Mouse (Mus musculus) adrenal gland, postnatal 4 days (tissue): Measurements from ENCODE around the gene Ap5s1. TPM values are rescaled to one million over a fixed set of nuclear protein-coding genes. Genes with fewer than 3 reads are reported as not detected.
"Not testable (repeated sequence)": the region's sequence is repeated elsewhere in the genome, so short reads cannot be mapped to it uniquely, and the experiment has no call there.

Experiments
- DNase-seq, 2 experiments: peaks; one replicate each; pipeline ENCODE4 v3.0.0; 2021 to 2022; ENCODE audit warnings: low spot score in 2 of 2, mixed read lengths in 2 of 2
- total RNA-seq, 2 experiments: library from RNA; stranded (reverse); gene quantifications; 2 replicates each; pipeline ENCODE4 v1.2.3; 2021

The Ap5s1 gene
- total RNA-seq, 2 experiments from 2014 or later, result 23.9 to 24.8 TPM

DNA sequence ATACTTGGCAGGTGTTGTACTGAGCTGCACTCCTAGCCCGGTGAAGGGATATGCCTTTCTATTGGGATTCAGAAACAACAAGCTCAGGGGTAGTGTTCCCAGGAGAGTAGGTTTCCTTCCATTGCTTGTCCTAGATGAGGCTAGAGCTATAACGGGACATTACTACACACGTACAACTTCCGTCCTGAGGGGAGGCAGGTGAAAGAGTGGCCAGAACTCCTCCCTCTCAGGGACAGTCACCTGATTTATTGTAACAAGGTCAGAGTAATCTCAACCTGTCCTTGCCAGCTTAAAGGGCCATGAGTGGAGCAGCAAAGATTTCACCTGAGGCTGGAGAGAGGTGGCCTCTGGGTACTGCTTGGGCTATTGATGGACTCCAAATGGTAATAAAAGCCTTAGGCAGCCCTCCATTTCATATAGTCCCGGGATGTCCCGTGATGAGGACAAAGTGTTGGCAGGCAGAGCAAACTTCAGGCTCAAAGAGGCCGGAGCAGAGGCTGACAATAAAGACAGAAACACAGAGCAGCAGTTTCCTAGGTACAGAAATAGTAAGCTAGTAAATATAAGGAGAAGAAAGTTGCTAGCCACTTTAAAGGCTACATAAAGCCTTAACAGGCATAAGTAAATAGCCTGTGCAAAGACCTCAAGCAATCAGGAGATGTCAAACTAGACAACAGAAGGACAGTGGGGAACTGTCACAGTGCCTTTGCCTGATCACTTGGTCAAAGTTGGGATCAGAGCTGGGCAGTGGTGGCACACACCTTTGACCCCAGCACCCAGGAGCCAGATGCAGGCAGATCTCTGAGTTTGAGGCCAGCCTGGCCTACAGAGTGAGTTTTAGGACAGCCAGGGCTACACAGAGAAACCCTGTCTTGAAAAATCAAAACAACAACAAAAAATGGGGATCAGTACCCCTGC lies 9.3 kb downstream of the Ap5s1 start:
- no peak for DNase-seq

DNA sequence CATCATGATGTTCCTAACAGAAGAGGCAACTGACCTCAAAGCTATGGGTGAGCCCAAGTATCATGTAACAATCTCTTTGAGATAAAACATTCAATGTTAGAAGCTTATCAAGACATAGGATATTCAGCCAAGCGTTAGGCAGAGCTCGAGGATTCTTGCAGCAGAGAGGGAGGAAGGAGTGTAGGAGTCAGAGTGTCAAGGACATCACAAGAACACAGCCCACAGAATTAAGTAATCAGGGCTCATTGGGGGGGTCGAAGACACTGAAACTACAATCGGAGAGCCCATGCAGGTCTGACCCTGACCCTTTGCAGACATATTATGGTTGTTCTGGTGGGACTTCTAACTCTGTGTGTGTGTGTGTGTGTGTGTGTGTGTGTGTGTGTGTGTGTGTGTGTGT lies 13.2 kb downstream of the Ap5s1 start:
- DNase-seq, result no peak

DNA sequence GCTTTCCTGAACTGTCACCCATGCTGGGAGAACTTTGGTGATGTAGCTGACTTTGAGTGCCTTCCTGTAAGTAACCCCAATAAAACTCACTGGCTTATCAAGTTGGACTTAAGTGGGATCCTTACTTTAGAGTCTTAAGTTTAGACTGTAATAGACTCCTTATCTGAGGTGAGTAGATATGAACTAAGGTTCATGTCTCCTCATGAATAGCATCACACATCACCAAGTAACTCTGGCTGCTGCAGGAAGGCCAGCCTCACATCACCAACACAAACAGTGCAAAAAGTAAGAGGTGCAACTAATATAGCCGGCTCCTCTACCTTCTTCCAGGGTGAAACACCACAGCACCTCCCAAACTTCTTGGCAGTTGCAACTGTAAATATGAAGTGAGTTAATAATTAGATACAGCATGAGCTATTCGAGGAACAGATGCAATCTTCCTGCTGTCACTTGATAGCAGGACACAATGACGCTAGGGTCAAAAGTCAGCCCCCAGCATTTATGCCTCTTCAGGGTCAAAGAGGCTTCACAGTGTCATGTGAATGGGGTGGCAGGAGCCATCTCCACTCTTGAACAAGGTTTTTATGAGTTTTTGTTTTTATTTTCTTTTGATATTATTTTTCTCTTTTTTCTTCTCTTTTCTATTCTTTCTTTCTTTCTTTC lies 15.1 kb downstream of the Ap5s1 start:
- no peak for DNase-seq

DNA sequence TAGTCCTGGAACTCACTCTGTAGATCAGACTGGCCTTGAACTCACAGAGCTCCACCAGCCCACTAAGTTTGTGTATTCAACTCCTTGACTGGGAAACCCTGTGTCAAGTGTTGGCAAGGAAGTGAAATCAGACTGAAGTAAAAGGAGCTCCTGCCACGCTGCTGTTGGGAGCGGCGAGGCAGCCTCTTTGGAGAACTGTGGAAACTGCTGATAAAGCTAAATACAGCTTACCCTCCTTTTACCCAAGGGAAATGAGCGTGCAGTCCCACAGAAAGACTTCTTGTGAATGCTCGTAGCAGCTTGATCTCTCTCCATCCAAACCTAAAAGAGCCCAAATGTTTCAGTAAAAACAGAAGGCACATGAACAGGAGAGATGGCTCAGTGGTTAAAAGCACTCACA lies 15.7 kb downstream of the Ap5s1 start:
- no peak for DNase-seq

DNA sequence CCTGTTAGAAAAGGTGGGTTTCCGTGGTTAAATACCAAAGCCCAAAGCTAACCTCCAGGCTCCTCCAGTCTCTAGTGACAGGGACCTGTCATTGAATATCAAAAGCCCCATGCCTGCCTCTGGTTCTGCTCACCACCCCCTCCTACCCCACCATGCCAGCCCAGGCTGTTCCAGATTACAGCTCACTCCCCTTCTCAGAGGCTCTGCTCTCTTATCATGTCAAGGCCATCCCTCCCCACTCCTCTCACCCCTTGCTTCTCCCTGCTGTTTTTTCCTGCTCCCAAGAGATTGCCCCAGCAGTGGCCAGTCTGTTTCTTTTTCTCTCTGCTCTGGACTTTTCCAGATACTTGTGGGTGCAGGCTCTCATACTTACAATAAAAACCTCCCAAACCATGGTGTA lies 16.7 kb downstream of the Ap5s1 start:
- DNase-seq, result no peak

DNA sequence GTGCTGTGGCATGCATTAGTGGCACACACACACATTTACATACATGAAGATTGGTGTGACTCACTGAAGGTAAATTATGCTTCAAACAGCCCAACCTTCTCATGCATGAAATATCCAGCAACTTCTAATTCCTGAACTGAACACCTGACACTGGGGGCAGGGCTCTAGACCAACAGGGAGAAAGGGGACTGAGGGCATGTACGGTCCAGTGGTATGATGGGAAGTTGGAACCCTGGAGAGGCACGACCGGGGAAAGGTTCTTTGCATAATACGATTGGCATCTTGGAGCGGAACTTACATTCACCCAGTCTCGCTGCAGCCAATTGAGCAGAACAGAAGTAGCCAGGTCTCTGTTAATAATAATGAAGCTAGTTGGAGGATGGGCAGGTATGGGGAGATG lies 18.3 kb downstream of the Ap5s1 start:
- no peak for DNase-seq

GRCm38 (mm10) chr2:131226669-131227068 lies 19.8 kb downstream of the Ap5s1 start:
- DNase-seq, result not testable (repeated sequence)

- no peak for DNase-seq
Observed at GRCm38 (mm10) chr2:131227243-131227642, 20.4 kb downstream of the Ap5s1 start.

GRCm38 (mm10) chr2:131232558-131232957 lies 25.7 kb downstream of the Ap5s1 start:
- no peak for DNase-seq

DNA sequence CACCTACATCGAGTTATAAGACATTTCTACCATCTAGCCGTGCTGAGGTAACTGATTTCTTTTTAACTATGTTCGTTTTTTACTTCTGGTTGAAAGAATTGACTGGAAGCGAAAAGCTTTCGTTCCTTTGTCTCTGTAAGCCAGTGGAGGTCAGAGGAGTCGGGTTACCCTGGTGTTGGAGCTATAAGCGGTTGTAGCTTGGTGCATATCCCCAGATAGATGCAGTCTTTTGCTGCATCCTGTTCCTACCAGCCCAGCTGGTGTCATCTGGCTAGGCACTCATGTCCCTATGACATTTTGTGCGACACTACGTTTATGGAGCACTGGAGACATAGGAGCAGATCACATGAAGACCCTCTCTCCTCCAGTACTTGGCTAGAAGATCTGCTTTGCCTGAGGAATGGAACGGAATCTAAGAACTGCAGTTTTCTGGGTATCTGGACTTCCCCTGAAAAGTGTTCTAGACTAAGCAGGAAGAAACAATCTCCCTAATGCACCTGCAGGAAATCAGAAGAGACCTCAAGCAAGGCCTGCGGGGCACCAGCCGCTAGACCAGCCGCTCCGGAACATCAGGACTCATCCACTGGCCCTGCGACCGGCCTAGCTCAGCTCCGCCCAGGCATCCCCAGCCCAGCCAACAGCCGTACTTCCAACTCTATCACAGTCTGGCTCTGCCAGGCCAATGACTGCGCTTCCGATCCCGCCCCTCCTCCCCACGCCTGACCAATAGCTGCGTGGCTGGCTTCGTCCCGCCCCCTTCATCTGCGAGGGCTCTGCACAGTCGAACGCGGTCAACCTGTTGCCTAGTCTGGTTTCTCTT lies 26.6 kb downstream of the Ap5s1 start, which contains the start of gene Mavs:
TSS of gene Mavs (plus strand) at position 757 of the 820 bp plus-strand sequence.
- peak; percentile 75 to 88 for DNase-seq

DNA sequence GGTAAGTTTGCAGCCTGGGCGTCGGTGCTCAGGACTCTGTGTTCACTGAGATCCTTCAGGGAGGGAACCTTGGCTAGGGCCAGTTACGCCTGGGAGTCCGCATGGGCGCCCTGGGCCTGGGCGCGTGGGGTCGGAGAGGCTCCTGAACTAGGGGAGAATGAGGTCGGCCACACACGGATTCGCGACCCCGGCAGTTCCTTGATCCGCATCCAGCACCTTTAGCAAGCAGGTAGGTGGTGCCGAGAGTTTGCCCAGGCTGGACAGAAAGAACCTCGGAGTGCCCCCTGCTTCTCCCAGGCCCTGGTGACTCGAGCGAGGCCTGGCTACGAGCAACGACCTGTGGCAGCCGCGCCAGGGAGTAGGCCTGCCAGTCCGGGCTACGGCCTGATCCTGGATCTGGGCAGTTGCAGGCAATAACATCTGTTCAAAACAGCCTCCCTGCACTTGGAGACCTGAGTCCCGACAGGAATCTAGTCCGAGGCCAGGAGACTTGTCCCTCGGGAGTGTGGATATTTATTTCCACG lies 27.3 kb downstream of the Ap5s1 start:
- peak in 1 of 2 experiments; percentile 23 for DNase-seq

- DNase-seq, result no peak
Observed at GRCm38 (mm10) chr2:131234970-131235635, 28.2 kb downstream of the Ap5s1 start.

- no peak for DNase-seq
Observed at GRCm38 (mm10) chr2:131242180-131242579, 35.3 kb downstream of the Ap5s1 start.

DNA sequence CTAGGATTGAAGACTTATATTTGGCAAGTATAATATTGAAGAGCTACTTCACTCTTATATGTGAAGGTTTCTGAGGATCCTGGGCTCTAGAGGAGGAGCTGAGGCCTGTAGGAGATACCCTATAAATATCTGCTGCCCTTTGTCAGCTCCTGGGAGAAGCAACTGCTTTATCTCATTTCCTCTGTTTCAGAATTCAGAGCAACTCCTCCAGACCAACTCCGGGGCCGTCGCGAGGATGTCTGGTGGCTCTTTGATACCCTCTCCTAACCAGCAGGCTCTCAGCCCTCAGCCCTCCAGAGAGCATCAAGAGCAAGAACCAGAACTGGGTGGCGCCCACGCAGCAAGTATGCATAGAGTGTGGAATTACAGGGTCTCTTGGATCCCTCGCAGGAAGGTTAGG lies 36.1 kb downstream of the Ap5s1 start:
- no peak for DNase-seq

GRCm38 (mm10) chr2:131253681-131254328 lies 46.9 kb downstream of the Ap5s1 start:
- peak in 1 of 2 experiments; percentile 32 for DNase-seq

- DNase-seq, result no peak
Observed at GRCm38 (mm10) chr2:131254329-131254713, 47.4 kb downstream of the Ap5s1 start.

- no peak for DNase-seq
Observed at GRCm38 (mm10) chr2:131255738-131256137, 48.9 kb downstream of the Ap5s1 start.

- no peak for DNase-seq
Observed at GRCm38 (mm10) chr2:131258693-131259092, 51.8 kb downstream of the Ap5s1 start.

- DNase-seq, result no peak
Observed at GRCm38 (mm10) chr2:131260544-131261307, 53.8 kb downstream of the Ap5s1 start.
